Mouse (Mus musculus) lung, postnatal 0 days (tissue): ENCODE results near the gene Slc2a1.

ENCODE experiments used
- CTCF ChIP-seq: IDR thresholded peaks from 2 replicates; pipeline ENCODE4 v1.5.1; 2016; ENCODE audit warnings: antibody characterized with exemption, mild to moderate bottlenecking
- EP300 ChIP-seq: IDR thresholded peaks from 2 replicates; pipeline ENCODE4 v1.6.1; 2016; ENCODE audit warnings: antibody characterized with exemption, mild to moderate bottlenecking, control low read depth

DNA sequence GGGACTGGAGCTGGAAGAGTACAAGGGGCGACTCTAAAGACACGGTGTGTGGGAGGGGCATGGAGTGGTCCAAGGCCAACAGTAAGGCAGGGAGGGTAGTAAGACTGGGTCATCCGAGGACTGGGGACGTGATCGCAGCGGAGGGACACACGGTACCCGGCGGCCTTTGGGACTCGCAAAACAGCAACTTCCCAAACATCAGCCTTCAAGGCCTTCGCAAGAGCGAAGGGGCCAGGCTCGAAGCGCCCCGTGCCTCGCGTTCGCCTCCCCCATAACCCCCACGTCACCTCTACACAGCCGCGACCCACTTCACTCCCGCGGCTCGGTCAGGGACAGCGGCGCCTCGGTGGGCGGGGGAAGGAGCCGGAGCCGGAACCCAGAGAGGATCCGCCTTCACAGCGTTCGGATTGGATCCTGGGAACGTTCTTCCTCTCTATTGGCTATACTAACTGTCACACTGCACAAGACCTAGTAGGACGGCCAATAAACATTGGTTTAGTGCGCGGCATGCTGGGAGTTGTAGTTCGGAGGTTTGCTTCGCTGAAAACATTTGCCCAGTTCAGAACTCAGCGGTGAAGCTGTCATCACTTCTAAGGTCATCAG lies 65.4 kb downstream of the Slc2a1 start, which contains the start of gene Zfp691:
- TF ChIP-seq CTCF (no peak), EP300 (no peak)
